Mouse (Mus musculus) gastrocnemius, adult 8-10 months (tissue): ENCODE measurements around the gene Thbs3. TPM values are rescaled to one million over a fixed set of nuclear protein-coding genes. Genes with fewer than 3 reads are reported as not detected.

Experiments
- DNase-seq, 2 experiments: peaks; one replicate each; pipeline ENCODE4 v3.0.0; 2022; ENCODE audit warnings: low spot score in 2 of 2
- total RNA-seq, 4 experiments: library from RNA; stranded (reverse); gene quantifications; 2 replicates each; pipeline ENCODE4 v1.2.4; 2022

The Thbs3 gene
- total RNA-seq: 1 to 10 TPM; 1.8 to 6.1 (median 3.4) TPM

DNA sequence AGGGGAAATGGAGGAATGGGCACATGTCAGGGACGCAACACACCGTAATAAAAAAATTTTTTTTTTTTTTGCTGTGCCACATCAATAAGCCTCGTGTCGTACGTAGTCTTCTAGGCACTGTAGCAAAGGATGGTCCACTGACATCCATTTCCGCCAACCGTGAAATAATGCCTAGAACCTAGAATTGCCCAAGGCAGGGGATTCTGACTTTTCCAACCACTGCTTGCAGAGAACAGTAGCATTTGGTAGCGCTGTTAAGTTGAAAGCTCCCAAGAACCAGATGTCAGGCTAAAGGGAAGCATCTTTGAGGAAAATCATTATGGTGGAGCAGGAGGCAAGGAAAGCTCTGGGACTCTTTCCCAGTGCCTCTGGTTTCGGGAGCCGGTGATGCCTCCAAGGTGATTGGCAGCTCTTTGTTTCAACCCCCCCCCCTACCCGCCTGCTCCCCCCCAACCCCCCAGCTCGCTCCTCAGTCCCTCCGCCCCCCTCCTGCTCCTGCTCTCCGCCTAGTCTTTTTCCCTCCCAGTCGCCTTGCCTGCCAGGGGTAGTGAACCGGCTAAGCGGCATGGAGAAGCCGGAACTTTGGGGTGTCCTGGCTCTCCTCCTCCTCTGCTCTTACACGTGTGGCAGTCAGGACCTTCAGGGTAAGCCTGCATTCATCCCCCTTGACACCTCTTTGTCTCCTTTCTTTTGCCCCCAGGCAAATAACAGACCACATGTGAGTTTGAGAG lies at the start of gene Thbs3:
TSS of gene Thbs3 (plus strand) at position 500 of the 731 bp plus-strand sequence.
- no peak for DNase-seq

- DNase-seq: no peak
Measured at GRCm38 (mm10) chr3:89165268-89165870, 49.6 kb upstream of the Thbs3 start.

DNA sequence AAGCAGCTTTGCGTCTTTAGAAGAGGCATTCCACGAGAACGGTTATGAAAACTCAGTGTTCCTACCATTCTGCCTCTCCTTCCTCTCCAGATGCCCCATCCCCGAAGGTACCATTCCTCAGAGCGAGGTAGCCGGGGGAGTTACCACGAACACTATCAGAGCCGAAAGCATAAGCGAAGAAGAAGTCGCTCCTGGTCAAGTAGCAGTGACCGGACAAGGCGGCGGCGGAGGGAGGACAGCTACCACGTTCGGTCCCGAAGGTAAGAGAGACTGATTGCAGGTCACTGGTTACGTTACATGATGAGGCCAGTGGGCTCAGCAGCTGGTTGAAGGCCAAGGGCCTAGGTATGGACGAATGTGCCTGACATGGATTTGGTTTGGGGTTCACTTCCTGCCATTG lies 48.0 kb upstream of the Thbs3 start:
- DNase-seq: no peak

DNA sequence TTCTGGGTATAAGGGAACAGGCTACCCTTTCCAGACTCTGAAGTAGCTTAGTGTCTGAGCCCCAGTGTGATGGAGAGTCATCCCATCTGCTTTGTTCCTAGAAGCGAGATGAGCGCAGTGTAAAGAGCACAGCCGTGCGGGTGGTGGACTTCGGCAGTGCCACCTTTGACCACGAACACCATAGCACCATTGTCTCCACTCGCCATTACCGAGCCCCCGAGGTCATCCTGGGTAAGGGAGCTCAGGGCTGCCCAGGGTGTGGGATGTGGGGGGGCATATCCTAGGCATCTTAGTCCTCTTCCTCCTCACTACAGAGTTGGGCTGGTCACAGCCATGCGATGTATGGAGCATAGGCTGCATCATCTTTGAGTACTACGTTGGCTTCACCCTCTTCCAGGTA lies 40.1 kb upstream of the Thbs3 start:
- no peak for DNase-seq

DNA sequence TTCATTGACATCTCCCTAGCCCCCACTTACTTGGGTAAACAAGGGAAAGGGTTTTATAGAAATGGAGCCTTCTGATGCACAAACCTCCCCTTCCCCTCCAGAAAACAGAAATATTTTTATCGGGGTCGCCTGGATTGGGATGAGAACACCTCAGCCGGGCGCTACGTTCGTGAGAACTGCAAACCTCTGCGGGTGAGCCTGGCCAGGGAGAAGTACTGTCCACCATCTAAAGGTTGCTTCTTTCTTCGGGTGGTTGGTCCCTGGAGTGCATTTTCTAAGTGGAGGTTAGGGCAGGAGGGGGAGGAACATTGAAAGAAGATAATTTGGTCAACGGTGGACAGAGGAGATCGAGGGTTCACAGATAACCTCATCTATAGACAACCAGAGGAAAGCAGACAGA lies 39.4 kb upstream of the Thbs3 start:
- no peak for DNase-seq

DNA sequence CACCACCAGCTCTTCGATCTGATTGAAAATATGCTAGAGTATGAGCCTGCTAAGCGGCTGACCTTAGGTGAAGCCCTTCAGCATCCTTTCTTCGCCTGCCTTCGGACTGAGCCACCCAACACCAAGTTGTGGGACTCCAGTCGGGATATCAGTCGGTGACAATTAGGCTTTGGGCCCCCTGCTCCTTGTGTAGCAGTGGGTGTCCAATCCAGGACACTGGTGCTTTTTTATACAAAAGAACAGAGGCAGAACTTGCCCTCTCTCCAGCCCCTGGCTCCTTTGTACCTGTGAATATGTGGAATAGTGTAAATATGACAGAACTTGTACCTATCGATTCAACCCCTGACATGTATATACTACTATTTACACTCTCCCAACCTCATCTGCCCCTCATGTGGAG lies 38.6 kb upstream of the Thbs3 start:
- DNase-seq: no peak

GRCm38 (mm10) chr3:89177242-89178106 lies 37.5 kb upstream of the Thbs3 start, which contains the start of gene Scamp3:
Scamp3 (plus strand) TSS chr3:89177473.
- peak; percentile 67 to 79 for DNase-seq

GRCm38 (mm10) chr3:89178107-89178385 lies 36.9 kb upstream of the Thbs3 start:
- DNase-seq: no peak

DNA sequence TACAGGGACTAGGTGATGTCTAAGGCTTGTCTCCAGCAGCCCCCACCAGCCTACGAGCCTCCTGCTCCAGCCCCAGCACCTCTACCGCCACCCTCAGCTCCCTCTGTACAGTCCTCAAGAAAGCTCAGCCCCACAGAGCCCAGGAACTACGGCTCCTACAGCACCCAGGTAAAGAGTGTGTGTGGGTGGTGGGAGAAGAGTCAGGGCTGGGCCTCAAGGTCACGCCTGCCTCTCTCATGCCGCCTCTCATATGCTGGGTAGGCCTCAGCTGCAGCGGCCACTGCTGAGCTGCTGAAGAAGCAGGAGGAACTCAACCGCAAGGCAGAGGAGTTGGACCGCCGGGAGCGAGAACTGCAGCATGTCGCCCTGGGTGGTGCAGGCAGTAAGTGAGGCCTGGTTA lies 35.9 kb upstream of the Thbs3 start:
- no peak for DNase-seq

- no peak for DNase-seq
Measured at GRCm38 (mm10) chr3:89181749-89182500, 33.1 kb upstream of the Thbs3 start.

GRCm38 (mm10) chr3:89182531-89183057 lies 32.4 kb upstream of the Thbs3 start:
- DNase-seq: no peak

- peak; percentile 73 to 75 for DNase-seq
Measured at GRCm38 (mm10) chr3:89183058-89183958, 31.7 kb upstream of the Thbs3 start, which contains the start of gene Fam189b. Fam189b (plus strand) TSS chr3:89183143.

DNA sequence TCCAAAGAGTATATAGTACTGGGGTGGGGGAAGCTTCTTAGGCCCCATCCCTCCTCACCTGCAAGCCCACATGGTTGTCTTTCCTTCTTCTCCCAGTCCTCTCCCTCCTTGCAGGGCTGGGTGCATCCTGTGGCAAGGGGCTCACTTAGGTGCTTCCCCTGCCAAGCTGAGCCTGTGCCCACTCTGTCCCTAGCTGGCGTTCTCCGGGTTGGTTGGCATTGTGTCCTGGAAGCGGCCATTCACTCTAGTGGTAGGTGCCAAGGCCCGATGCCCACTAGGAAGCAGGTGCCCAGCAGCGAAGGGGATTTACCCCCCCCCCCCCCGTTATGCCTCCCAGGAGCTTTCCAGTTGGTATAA lies 31.0 kb upstream of the Thbs3 start:
- no peak for DNase-seq

GRCm38 (mm10) chr3:89187197-89187596 lies 27.8 kb upstream of the Thbs3 start:
- no peak for DNase-seq

GRCm38 (mm10) chr3:89187690-89188477 lies 27.1 kb upstream of the Thbs3 start:
- no peak for DNase-seq

GRCm38 (mm10) chr3:89188478-89188875 lies 26.5 kb upstream of the Thbs3 start:
- no peak for DNase-seq

GRCm38 (mm10) chr3:89190436-89190835 lies 24.5 kb upstream of the Thbs3 start:
- no peak for DNase-seq

GRCm38 (mm10) chr3:89193351-89193750 lies 21.6 kb upstream of the Thbs3 start:
- no peak for DNase-seq

GRCm38 (mm10) chr3:89193853-89194252 lies 21.1 kb upstream of the Thbs3 start:
- no peak for DNase-seq
